Mouse (Mus musculus) E14TG2a.4 (cell line): ENCODE measurements around the gene Gpr171.

Experiments used
- CTCF ChIP-seq: conservative IDR thresholded peaks from 2 replicates; pipeline ENCODE4 v1.5.1; 2014; ENCODE audit warnings: low read length
- NANOG ChIP-seq: IDR thresholded peaks from 2 replicates; pipeline ENCODE4 v1.6.1; 2014; ENCODE audit warnings: borderline replicate concordance, low read length, mixed read lengths
- POU5F1 ChIP-seq: IDR thresholded peaks from 2 replicates; pipeline ENCODE4 v1.6.1; 2014; ENCODE audit warnings: low read length, borderline replicate concordance

- TF ChIP-seq CTCF (peak; percentile 86), NANOG (no peak), POU5F1 (no peak)
These were observed 22.3 kb downstream of the Gpr171 start for GRCm38 (mm10) chr3:59079327-59079726.
